Mouse (Mus musculus): ENCODE results near the gene Tmc4.

The Tmc4 gene

DNA sequence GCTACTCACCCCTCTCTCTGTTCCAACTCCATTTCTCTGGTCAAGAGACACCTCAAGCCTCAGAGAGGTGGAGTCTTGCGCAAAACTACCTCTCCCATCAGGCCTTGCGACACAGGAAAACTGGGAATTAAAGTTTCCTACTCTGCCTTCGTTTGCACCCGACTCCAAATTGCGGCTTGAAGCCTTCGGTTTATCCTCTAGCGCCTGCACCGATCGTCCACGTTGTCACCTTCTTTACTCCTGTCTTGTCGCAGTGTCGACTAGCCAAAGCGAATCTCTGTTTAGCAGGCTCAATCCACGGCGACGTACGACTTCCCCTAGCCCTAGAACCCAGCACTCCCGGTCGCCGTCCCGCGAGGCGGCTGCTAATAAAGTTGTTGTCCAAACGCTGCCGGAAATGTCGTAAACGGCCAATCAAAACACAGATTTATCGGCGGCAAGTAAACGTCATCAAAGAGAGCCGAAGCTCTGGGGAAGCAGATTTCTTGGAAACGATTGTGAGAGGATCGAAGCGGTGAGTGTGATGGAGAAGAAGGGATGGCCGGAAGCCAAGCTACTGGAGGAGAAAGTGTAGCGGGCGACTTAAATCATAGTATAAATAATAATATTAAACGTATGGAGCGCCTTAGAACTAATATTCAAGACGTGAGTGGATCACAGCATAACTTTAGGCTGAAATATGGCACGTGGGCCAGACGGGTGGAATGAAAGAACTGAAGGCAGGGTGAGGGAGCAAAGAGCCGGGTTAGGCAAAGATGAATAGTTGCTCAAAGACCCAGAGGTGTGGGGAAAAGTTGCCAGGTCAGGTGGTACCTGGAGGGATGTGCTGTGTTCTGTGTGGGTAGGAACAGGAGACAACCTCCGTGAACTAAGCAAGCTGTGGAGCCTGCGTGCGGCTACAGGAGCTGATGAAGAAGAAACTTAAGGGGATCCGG, 47.5 kb downstream of the Tmc4 start, which contains the start of the genes Tfpt and Prpf31:
Gene Tfpt (minus strand): TSS at position 387 of the 935 bp plus-strand sequence.
Gene Prpf31 (plus strand): TSS at position 443 of the 935 bp plus-strand sequence.
- peak; percentile 95 for DNase-seq

DNA sequence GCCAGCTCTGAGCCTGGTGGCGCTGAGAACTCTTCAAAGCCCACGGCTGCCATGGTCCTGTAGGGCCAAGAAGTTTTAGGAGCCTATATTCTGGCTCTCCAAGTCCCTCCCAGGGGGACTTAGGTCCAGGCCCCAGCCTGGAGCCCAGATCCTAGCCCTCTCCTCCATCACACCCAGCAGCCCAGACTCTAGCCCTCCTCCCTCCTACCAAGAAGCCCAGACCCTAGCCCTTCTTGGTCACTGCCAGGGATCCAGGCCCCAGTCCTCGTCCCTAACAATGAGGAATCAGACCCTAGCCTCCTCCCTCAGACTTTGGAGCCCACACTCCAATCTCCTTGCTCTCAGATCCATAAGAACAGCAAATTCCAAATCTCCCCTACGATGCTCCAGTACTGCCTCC, 48.3 kb downstream of the Tmc4 start:
- no peak for DNase-seq

DNA sequence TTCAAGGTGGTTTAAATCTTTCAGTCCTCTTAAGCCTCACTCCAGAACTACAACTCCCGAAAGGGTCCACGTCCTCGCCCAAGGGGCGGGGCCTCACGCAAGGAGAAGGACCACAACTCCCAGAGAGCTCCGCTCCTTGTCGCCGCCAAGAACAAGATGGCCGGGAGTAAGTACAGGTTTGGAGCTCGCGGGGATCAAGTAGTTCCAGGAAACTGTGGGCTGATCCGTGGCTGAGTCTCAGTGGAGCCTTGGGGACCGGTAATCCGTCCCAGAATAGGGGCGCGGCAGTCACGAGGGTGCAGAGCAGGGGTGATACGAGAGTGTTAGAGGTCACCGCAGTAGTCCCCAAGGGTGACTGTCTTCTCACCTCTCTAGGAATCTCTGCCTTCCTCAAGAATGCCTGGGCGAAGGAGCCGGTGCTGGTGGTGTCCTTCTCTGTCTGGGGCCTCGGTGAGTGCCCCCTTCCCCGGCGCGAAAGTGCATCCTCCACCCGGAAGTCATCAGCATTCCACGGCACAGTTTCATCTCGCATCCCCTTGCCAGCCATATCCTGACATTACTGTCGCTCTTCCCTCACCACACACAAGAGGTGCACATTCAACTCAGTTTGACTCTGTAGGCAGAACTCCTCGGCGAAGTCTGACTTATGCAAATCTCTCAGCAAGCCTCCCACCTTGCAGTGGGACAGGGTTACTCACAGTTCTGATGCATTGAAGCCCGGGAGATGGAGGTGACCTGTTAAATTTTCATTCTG, 59.9 kb downstream of the Tmc4 start, which contains the start of gene Ndufa3:
Gene Ndufa3 (plus strand): TSS at position 132 of the 754 bp plus-strand sequence.
- peak; percentile 87 for DNase-seq

DNA sequence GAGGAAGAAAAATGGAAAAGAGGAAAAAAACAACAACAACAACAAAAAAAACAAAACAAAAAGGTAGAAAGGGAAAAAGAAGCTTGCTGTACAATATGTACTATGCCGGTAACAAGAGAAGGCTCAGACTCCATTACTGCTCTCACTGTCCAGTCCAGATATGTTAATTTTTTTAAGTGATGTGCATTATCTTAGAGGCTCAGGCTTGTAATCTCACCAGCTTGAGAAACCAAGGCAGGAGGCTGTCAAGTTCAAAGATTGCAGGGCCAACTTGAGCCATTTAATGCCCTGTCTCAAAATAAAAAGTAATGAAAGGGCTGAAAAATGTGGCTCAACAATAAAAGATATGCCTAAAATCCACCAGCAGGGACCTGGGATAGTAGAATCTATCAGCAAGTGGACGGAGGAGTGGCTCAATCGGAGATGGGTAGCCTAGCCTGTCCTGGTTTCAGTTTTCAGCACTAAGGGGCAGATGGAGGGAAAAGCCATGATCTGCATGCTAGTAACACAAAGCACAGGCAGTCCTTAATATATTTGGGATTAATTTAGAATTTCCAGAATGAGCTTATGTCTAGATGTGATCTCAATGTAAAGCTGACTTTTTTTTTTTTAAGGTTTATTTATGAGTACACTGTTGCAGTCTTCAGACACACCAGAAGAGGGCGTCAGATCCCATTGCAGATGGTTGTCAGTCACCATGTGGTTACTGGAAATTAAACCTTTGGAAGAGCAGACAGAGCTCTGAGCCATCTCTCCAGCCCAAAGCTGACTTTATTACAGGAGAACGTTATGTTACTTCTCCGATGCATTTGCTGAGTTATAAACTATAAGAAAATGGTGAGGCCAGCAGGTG, 60.7 kb downstream of the Tmc4 start:
- no peak for DNase-seq

DNA sequence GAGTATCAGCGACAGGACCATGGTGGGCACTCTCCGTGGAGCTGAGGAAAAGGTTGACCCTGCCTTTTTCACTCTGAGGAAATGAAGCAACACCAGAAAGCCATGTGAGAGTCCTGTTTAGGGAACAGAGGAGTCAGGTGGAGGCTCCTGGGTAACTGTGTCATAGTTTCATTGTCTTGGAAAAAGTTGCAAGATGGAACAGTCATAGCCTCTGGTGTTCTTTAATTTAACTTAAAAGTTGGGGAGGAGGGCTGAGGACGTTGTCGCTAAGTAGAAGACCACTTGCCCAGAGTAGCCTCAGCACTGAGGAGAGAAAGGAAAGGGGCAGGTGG, 61.3 kb downstream of the Tmc4 start, which contains the start of gene Oscar:
Gene Oscar (minus strand): TSS at position 101 of the 332 bp plus-strand sequence.
- DNase-seq, result no peak
